Mouse (Mus musculus) kidney, adult 2 months (tissue): Measurements from ENCODE around the gene Cybrd1. TPM values are rescaled to one million over a fixed set of nuclear protein-coding genes. Genes with fewer than 3 reads are reported as not detected.

Experiments used
- DNase-seq: peaks from one replicate; pipeline ENCODE4 v3.0.0; 2021
- H3K27ac ChIP-seq: fragments of 200-500 bp; 2 replicates; pipeline ENCODE4 v1.5.1; 2012; ENCODE audit warnings: low read depth, low read length, control low read depth, inconsistent platforms; ENCODE audit not compliant: insufficient read depth
- H3K27me3 ChIP-seq: fragments of 200-500 bp; replicated peaks from 2 replicates; pipeline ENCODE4 v1.6.1; 2012; ENCODE audit warnings: mild to moderate bottlenecking, moderate library complexity, low read length, inconsistent platforms; ENCODE audit not compliant: control insufficient read depth, insufficient read depth
- H3K36me3 ChIP-seq: fragments of 200-500 bp; 2 replicates; pipeline ENCODE4 v1.6.1; 2012; ENCODE audit warnings: mild to moderate bottlenecking, moderate library complexity, low read length, inconsistent platforms; ENCODE audit not compliant: control insufficient read depth, insufficient read depth
- H3K4me1 ChIP-seq: fragments of 200-500 bp; 2 replicates; pipeline ENCODE4 v1.6.1; 2011; ENCODE audit warnings: low read length; ENCODE audit not compliant: control insufficient read depth, insufficient read depth
- H3K4me3 ChIP-seq: fragments of 200-500 bp; 2 replicates; pipeline ENCODE4 v1.5.1; 2011; ENCODE audit warnings: mild to moderate bottlenecking, low read depth, low read length, control low read depth; ENCODE audit not compliant: insufficient read depth
- CTCF ChIP-seq: fragments of 200-500 bp; conservative IDR thresholded peaks from 2 replicates; pipeline ENCODE4 v1.5.1; 2011; ENCODE audit warnings: low read depth, mild to moderate bottlenecking, control low read depth, low read length, moderate library complexity, mixed read lengths; ENCODE audit not compliant: insufficient read depth, insufficient read length
- POLR2A ChIP-seq: fragments of 200-500 bp; IDR thresholded peaks from one replicate; pipeline ENCODE4 v1.6.1; 2011; ENCODE audit warnings: low read depth, low read length, control low read depth
- WGBS: fragments of 180-500 bp; shearing (Covaris S2); methylation state at CpG from one replicate; pipeline ENCODE4 v1.1.7; 2018; 5-methylcytosine and 5-hydroxymethylcytosine counted together
- polyA plus RNA-seq: library from polyadenylated mRNA; depleted of rRNA; stranded (reverse); fragments of >200 nt; gene quantifications from 2 replicates; pipeline ENCODE4 v1.2.3, GENCODE M21; 2012

Gene Cybrd1
- polyA plus RNA-seq, 1 experiment: 0.25 TPM

DNA sequence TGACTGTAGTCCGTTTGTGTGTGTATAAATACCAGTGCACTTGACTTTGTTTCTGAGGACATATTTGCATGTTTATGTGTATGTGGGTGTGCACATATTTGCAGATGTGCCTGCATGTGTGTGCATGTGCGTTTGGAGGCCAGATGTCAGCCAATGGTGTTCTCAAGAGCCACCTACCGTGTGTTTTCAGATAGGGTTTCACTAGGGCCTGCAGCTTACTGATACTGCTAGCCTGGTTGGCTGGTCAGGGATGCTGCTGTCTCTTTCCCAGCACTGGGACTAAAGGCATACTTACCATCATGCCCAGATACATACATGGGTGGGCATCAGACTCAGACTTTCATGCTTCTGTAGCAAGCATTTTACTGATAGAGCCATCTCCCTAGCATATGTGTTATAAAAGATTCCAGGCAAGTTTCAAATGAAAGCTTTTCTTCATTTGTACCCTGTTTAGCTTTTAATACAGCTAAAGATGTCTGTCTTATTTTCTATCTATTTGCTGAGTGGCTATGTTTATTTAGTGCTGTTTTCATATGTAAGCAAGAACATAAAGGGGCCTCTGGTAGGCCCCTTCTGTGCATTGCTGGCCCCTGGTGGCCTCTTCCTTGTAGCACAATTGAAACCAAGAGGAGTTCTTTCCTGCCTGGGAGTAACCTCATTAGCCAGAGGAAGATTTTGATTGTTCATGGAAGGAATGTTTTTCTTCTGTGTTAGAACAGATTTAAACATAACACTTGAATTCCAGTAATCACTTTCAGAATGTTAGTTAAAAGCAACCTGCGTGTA is 26.9 kb upstream of the Cybrd1 start:
- H3K4me1 ChIP-seq: no peaks in the 10 kb centered on the region
- H3K36me3 ChIP-seq: peaks cover 2% of the 10 kb centered on the region
- no peak for DNase-seq
- H3K4me3 ChIP-seq: no peak overlapping the region
- WGBS: 92% methylated on average over 4 of the region's 4 CpGs
- no peak for TF ChIP-seq POLR2A
- no peak for TF ChIP-seq CTCF
- no peaks in the 10 kb centered on the region for H3K27me3 ChIP-seq
- H3K27ac ChIP-seq: no peak overlapping the region

DNA sequence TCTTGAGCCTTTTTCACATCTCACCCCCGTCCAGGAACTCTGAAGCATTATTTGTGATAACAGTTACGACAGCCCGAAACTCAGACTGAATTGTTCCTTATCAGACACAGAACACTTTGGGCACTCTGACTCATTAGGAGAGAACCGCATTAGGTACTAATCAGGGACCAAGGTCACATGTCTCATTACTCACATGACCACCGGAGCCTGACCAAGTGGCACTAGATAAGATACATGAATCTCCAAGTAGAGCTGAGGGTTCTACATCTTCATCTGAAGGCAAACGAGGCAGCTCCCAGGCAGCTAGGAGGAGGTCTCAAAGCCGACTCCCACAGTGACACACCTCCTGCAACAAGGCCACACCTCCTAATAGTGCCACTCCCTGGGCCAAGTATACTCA is 21.6 kb upstream of the Cybrd1 start:
- H3K4me1 ChIP-seq: no peaks in the 10 kb centered on the region
- H3K27me3 ChIP-seq: no peaks in the 10 kb centered on the region
- no peaks in the 10 kb centered on the region for H3K36me3 ChIP-seq
- no peak overlapping the region for H3K27ac ChIP-seq
- H3K4me3 ChIP-seq: no peak overlapping the region
- no peak for TF ChIP-seq POLR2A
- no peak for TF ChIP-seq CTCF
- 75% methylated on average over 7 of the region's 7 CpGs for WGBS
- no peak for DNase-seq

DNA sequence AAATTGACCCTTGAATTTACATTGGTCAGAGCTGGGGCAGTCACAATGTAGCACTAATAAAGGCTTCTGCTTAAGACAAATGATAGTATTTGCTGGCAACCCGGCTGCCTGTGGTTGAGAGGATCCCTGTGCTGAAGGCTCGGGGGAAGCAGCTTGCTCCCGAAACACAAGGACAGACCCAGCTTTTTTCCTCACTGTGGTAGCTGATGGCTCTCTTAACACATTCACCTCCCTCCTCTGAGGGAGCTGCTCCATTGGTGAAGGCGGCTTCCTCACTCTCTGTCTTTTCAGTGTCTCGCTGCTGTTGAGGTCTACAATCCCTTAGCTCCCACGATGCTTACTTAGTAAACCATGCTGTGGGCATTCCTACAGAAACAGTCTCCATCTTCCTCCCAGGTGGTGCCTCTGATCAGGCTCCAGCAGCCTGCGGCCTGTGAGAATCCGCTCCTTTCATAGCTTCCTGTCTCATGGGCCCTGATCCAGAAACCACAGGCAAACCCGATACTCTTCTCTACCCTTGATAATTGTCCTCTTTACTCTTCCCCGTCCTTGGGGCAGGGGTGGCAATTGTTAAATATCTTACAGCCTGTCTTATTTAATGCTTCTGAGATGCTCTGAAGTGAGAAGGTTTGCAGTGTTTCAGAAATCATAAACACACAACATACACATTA is 15.0 kb upstream of the Cybrd1 start:
- Histone ChIP-seq H3K27me3 (no peaks in the 10 kb centered on the region), H3K4me3 (no peak overlapping the region), H3K4me1 (no peaks in the 10 kb centered on the region), H3K36me3 (no peaks in the 10 kb centered on the region), H3K27ac (no peak overlapping the region)
- no peak for DNase-seq
- TF ChIP-seq POLR2A: no peak
- WGBS: 76% methylated on average over 10 of the region's 10 CpGs

DNA sequence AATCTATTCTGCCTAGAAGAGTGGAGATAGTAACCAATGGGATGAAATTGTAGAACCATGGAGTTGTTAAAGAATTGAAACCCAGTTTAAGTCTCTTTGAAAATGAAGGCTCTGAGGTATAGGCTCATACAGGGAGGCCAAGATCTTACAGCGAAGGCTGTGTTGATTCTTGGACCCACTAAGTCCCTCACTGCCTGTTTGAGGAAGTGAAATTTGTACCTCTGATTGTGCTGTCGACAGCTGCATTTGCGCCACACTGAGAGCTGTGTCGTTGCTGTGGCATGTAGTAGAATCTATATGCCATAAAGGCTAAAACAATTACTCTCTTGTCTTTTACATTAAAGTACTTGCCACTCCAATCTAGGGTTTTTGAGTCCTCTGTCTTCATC is 14.4 kb upstream of the Cybrd1 start:
- DNase-seq: no peak
- WGBS: 86% methylated on average over 4 of the region's 4 CpGs

DNA sequence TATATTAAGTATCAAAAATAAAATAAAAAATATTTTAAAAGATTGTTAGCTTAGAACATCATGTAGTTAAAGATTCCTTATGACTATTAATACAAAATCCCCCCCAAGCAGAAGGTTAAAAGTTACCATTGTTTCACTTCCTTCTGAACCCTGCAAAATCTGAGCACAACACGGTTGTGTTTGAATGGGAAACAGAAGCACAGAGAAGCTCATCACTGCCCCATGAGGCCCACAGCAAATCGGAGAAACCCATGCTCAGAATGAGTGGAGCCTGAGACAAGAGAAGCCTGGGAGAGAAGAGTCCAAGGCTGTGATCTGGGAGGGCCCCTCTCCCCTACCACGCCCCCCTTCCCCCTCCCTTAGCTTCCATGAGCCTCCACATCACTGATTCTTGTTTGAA is 13.0 kb upstream of the Cybrd1 start:
- H3K27ac ChIP-seq: no peak overlapping the region
- TF ChIP-seq CTCF (no peak), POLR2A (no peak)
- no peaks in the 10 kb centered on the region for H3K27me3 ChIP-seq
- H3K4me1 ChIP-seq: no peaks in the 10 kb centered on the region
- 77% methylated on average over 3 of the region's 3 CpGs for WGBS
- DNase-seq: no peak
- no peak overlapping the region for H3K4me3 ChIP-seq
- H3K36me3 ChIP-seq: no peaks in the 10 kb centered on the region

More for the DNA sequence above, 14.4 kb upstream of the Cybrd1 start:
- TF ChIP-seq POLR2A (no peak), CTCF (no peak)
- Histone ChIP-seq H3K27ac (no peak overlapping the region), H3K27me3 (no peaks in the 10 kb centered on the region), H3K4me1 (no peaks in the 10 kb centered on the region), H3K4me3 (no peak overlapping the region), H3K36me3 (no peaks in the 10 kb centered on the region)

DNA sequence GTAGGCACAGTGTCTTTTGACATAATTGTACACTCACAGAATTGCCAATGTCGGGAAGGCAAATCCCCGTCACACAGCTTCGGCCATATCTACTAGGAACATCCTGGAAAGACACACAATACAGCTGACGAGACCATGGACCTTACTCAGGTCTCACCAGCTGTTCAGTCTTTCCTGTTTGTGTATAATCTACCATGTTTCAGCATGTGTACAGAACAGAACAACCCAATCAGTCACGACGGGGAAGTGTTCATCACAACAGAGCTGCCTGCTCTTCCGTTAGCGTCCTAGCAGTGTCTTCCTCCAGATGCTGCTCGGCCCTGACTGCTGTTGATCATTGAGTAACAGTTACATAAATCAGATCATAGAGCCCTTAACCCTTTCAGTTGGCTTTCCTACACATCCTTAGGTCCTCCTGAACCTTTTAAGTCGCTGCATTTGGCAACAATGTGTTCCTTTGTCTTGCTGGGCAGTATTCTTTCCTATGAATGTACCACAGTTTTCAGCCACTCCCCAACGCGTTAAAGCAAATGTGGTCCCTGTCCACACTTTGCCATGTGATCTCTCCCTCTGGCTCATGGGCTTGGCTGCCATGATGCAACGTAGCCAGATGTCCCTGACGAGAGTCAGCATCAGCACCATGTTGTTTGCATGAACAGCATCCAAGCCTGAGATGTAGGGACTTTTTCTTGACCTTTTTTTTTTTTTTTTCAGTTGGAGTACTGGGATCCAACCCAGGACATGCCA is 12.1 kb upstream of the Cybrd1 start:
- Histone ChIP-seq H3K27me3 (no peaks in the 10 kb centered on the region), H3K4me1 (no peaks in the 10 kb centered on the region), H3K36me3 (no peaks in the 10 kb centered on the region), H3K4me3 (no peak overlapping the region), H3K27ac (no peak overlapping the region)
- TF ChIP-seq CTCF (no peak), POLR2A (no peak)
- WGBS: 81% methylated on average over 14 of the region's 14 CpGs
- DNase-seq: no peak

DNA sequence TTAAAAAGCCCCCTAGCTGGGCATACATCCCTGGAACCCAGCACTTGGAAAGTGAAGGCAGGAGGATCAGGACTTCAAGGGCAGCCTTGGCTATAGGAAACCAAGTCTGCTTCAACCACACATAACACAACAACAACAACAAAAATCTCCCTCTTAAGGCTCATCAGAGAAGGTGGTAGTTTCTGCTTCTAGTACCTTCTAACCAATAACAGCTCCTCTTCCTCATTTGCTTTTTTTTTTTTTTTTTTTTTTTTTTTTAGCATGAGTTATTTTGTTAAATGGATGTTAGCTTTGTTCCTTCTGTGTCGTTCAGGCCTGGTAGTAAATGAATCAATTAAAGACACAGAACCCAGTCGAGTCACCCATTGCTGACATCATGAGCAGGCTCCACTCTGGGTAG is 10.5 kb upstream of the Cybrd1 start:
- no peak for TF ChIP-seq CTCF
- TF ChIP-seq POLR2A: no peak
- H3K4me3 ChIP-seq: no peak overlapping the region
- H3K27ac ChIP-seq: no peak overlapping the region
- H3K36me3 ChIP-seq: no peaks in the 10 kb centered on the region
- H3K4me1 ChIP-seq: no peaks in the 10 kb centered on the region
- H3K27me3 ChIP-seq: no peaks in the 10 kb centered on the region
- no peak for DNase-seq
- WGBS: 54% methylated on average over 2 of the region's 2 CpGs
